In genomic region chr15:36348348-36348747, GRCm38 (mm10) we compare ENCODE assay signal across 15 mouse cellular contexts.
DNase-seq lines count a peak whose midpoint lies in the region.
"Had no signal": no experiment of that assay in that cellular context is flagged by ENCODE, and none has a peak within 500 bp of the region (broad histone marks: within the 10 kb centered on the region; RNA-seq: fewer than 3 reads in every experiment).

No protein-coding gene starts in this region.

- peak; percentile 15 to 58 for DNase-seq in kidney, adult 8-10 months
- DNase-seq in kidney, postnatal 4 days: no peak
- DNase-seq in urinary bladder, postnatal 14 days (ENCODE audit: low spot score): peak; percentile 43
- no peak for DNase-seq in urinary bladder, postnatal 4 days (ENCODE audit: low spot score in 2 of 2)
- peak; percentile 57 for DNase-seq in kidney, postnatal 14 days
- no peak for DNase-seq in cerebellum, adult 9-10 months
- DNase-seq in layer of hippocampus, adult 9-10 months (ENCODE audit: low spot score): no peak
- DNase-seq: adrenal gland, postnatal 25 days; cerebellum, adult 18-20 months; cerebellum, postnatal 36 days; heart, postnatal 14 days; layer of hippocampus, adult 9-11 months; lung, postnatal 4 days; right cerebral cortex, postnatal 25 days; thymus, postnatal 25 days had no signal

Comparison
In these comparisons a context has a peak if more than half of its experiments do, and no peak if none do; other contexts are left out.
1. DNase-seq: peak in kidney, adult 8-10 months (2 of 2), urinary bladder, postnatal 14 days (single experiment) and kidney, postnatal 14 days (single experiment); none in kidney, postnatal 4 days (0 of 2), urinary bladder, postnatal 4 days (0 of 2), cerebellum, adult 9-10 months (single experiment) and layer of hippocampus, adult 9-10 months (single experiment).